Comparison of ENCODE assay signal across 9 mouse cellular contexts in genomic region chr7:27437544-27437943, GRCm38 (mm10). TPM values are rescaled to one million over a fixed set of nuclear protein-coding genes. Genes with fewer than 3 reads are reported as not detected.
DNase-seq lines count a peak whose midpoint lies in the region; ATAC-seq and TF ChIP-seq lines count a peak whose summit lies in the region.
"Had no signal": no experiment of that assay in that cellular context is flagged by ENCODE, and none has a peak within 500 bp of the region (broad histone marks: within the 10 kb centered on the region; RNA-seq: fewer than 3 reads in every experiment).

No protein-coding gene starts in this region.

- no peaks in the 10 kb centered on the region for H3K36me3 ChIP-seq in small intestine, adult 2 months (ENCODE audit: control insufficient read depth, insufficient read depth, low read length)

- POLR2A ChIA-PET in Patski (lab: Charles Lee) = interaction anchor here (0.6 kb wide), 1 partner anchor 67 kb away, joined by 4 read pairs; no protein-coding TSS in a partner anchor

- intact Hi-C loops in heart, postnatal 36 days (cut with DNase I) = no loop called here

- in situ Hi-C loops in Patski (cut with MboI; ENCODE audit: low pct_unique_long_range_greater_than_20kb) = loop anchor here (5.0 kb wide), 1 partner anchor 90 kb away; no protein-coding TSS in a partner anchor

- DNase-seq in kidney, adult 9 months = peak; percentile 36
- no peak for DNase-seq in kidney, adult 11 months
- no peak for DNase-seq in Patski (ENCODE audit: low read depth, low spot score)
- no peak for DNase-seq in Muller cell, postnatal 12 days (ENCODE audit: inconsistent ontology term)
- DNase-seq in heart, postnatal 36 days = no peak
- DNase-seq in urinary bladder, postnatal 10 days (ENCODE audit: low spot score) = no peak

- no peak for ATAC-seq in Patski
- peak; percentile 84 for ATAC-seq in erythroid progenitor cell, adult 5-6 weeks (replicated peaks; ENCODE audit: low FRiP score, poor library complexity, severe bottlenecking)

- peak; percentile 87 for TF ChIP-seq CTCF in Patski (IDR thresholded peaks at IDR 0.05)
- peak; percentile 71; the same call in 1 of the 2 replicates for TF ChIP-seq CTCF in small intestine, adult 2 months (IDR thresholded peaks at IDR 0.05; ENCODE audit: extremely low read depth, insufficient read length, insufficient replicate concordance, low read depth, low read length)

- H3K4me1 ChIP-seq in small intestine, adult 2 months (ENCODE audit: control insufficient read depth, insufficient read depth, insufficient read length, low read length) = no peaks in the 10 kb centered on the region; the same call in 1 of the 2 replicates

- no peak overlapping the region for H3K27ac ChIP-seq in small intestine, adult 2 months (ENCODE audit: insufficient read depth, low read depth, low read length)

- TF ChIP-seq POLR2A in small intestine, adult 2 months (IDR thresholded peaks at IDR 0.05; ENCODE audit: low read depth, low read length) = no peak

- no peak overlapping the region for H3K4me3 ChIP-seq in small intestine, adult 2 months (ENCODE audit: low read depth, low read length)
- H3K4me3 ChIP-seq: megakaryocyte, embryonic 14.5 days had no signal

- 61% methylated on average over 5 of the region's 5 CpGs for WGBS in small intestine, adult 2 months

- CTCF ChIA-PET in Patski (lab: Charles Lee) = interaction anchor here (0.9 to 2.1 kb wide), 8 partner anchors 8 to 92 kb away, joined by 3 to 7 read pairs (median 4); no protein-coding TSS in a partner anchor

- H3K27me3 ChIP-seq in Patski = peaks cover 21% of the 10 kb centered on the region
- H3K27me3 ChIP-seq in small intestine, adult 2 months (ENCODE audit: control insufficient read depth, insufficient read depth, low read length) = 0 out of 2 replicates have a peak, but pooled peaks cover 3% of the 10 kb centered on the region

RNA-seq across cellular contexts. Expression of gene Sptbn4, which starts 9.9 kb away (rescaled TPM):
- 0.13 TPM for polyA plus RNA-seq in Patski (2021)
- total RNA-seq in erythroid progenitor cell, adult 5-6 weeks (2015; ENCODE audit: low replicate concordance) = not detected in 2 replicates
- total RNA-seq in erythroid progenitor cell, adult 5-6 weeks (2017; ENCODE audit: low replicate concordance) = 0.08 and 0.13 TPM in 2 replicates
- polyA plus RNA-seq in small intestine, adult 2 months (2012; rRNA removed) = 0.19 and 0.28 TPM in 2 replicates
- under 1 TPM; 0.22 to 0.41 TPM for total RNA-seq in heart, postnatal 36 days (2021)

RNA-seq across cellular contexts. Expression of gene Blvrb, which starts 10.2 kb away (rescaled TPM):
- polyA plus RNA-seq in Patski (2021) = 20.3 TPM
- total RNA-seq in erythroid progenitor cell, adult 5-6 weeks (2015; ENCODE audit: low replicate concordance) = 538 and 642 TPM in 2 replicates
- total RNA-seq in erythroid progenitor cell, adult 5-6 weeks (2017; ENCODE audit: low replicate concordance) = 484 and 602 TPM in 2 replicates
- polyA plus RNA-seq in small intestine, adult 2 months (2012; rRNA removed) = 79.1 and 142 TPM in 2 replicates
- 10 to 100 TPM; 29.9 to 31.8 TPM for total RNA-seq in heart, postnatal 36 days (2021)

RNA-seq across cellular contexts. Expression of gene Sertad3, which starts 36.0 kb away (rescaled TPM):
- 9.1 TPM for polyA plus RNA-seq in Patski (2021)
- total RNA-seq in erythroid progenitor cell, adult 5-6 weeks (2015; ENCODE audit: low replicate concordance) = 9.0 and 9.2 TPM in 2 replicates
- total RNA-seq in erythroid progenitor cell, adult 5-6 weeks (2017; ENCODE audit: low replicate concordance) = 14.8 and 19.6 TPM in 2 replicates
- 5.3 and 12.8 TPM in 2 replicates for polyA plus RNA-seq in small intestine, adult 2 months (2012; rRNA removed)
- 1 to 10 TPM; 8.3 to 8.4 TPM for total RNA-seq in heart, postnatal 36 days (2021)

RNA-seq across cellular contexts. Expression of gene Sertad1, which starts 49.2 kb away (rescaled TPM):
- polyA plus RNA-seq in Patski (2021) = 27.6 TPM
- total RNA-seq in erythroid progenitor cell, adult 5-6 weeks (2015; ENCODE audit: low replicate concordance) = 1.7 and 6.8 TPM in 2 replicates
- total RNA-seq in erythroid progenitor cell, adult 5-6 weeks (2017; ENCODE audit: low replicate concordance) = 5.5 and 7.0 TPM in 2 replicates
- polyA plus RNA-seq in small intestine, adult 2 months (2012; rRNA removed) = 47.2 and 156 TPM in 2 replicates
- total RNA-seq in heart, postnatal 36 days (2021) = 10 to 100 TPM in 1 of 2 experiments, 1 to 10 TPM in 1; 9.5 to 11.5 TPM

Comparison
In these comparisons a context has a peak if more than half of its experiments do, and no peak if none do; other contexts are left out.
1. RNA of gene Blvrb, which starts 10.2 kb away (total RNA-seq): 484 to 642 TPM in erythroid progenitor cell, adult 5-6 weeks; 29.9 to 31.8 TPM in heart, postnatal 36 days; every median in the first group is over 10 times any median in the second.